Mouse (Mus musculus) thymus, adult 2 months (tissue): ENCODE results near the gene Gipc1.

Source experiments
- CTCF ChIP-seq: fragments of 200-500 bp; IDR thresholded peaks from 2 replicates; pipeline ENCODE4 v1.5.1; 2012; ENCODE audit warnings: mild to moderate bottlenecking, control low read depth, low read length, moderate library complexity, borderline replicate concordance; ENCODE audit not compliant: control insufficient read depth, poor library complexity, insufficient read depth; ENCODE audit errors: extremely low read depth
- POLR2A ChIP-seq: fragments of 200-500 bp; IDR thresholded peaks from 2 replicates; pipeline ENCODE4 v1.6.1; 2012; ENCODE audit warnings: mild to moderate bottlenecking, low read length, control low read depth, moderate library complexity; ENCODE audit not compliant: control insufficient read depth, poor library complexity, insufficient read depth; ENCODE audit errors: extremely low read depth

- no peak for TF ChIP-seq CTCF
- no peak for TF ChIP-seq POLR2A
Observed at GRCm38 (mm10) chr8:83666866-83667234, 14.4 kb downstream of the Gipc1 start.
